In the genomic region with DNA sequence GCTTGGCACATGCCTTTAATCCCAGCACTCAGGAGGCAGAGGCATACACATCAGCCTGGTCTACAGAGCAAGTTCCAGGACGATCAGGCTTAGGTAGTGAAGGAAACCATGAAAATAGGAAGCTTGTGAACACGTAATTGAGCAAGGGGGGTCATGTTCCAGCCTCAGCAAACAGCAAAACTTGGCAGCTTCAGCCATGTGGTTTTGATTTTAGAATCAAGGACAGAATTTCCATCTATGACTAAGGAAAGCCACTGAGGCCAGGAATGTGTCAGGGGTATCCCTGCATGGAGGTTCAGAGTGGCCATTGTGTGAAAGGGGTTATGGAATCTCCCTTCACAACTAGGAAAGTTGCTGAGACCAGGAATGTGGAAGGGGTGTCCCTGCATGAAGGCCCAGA, we compare ENCODE assay signal across 27 mouse cellular contexts. TPM values are rescaled to one million over a fixed set of nuclear protein-coding genes. Genes with fewer than 3 reads are reported as not detected.
DNase-seq lines count a peak whose midpoint lies in the region; ATAC-seq and TF ChIP-seq lines count a peak whose summit lies in the region.
"Had no signal": no experiment of that assay in that cellular context is flagged by ENCODE, and none has a peak within 500 bp of the region (broad histone marks: within the 10 kb centered on the region; RNA-seq: fewer than 3 reads in every experiment).

No protein-coding gene starts in this region.

- H3K4me3 ChIP-seq in hindbrain, postnatal 0 days (ENCODE audit: low read length), result no peak overlapping the region
- H3K4me3 ChIP-seq: embryonic facial prominence, embryonic 12.5 days; embryonic facial prominence, embryonic 15.5 days; heart, adult 2 months; heart, embryonic 10.5 days; hindbrain, embryonic 12.5 days; hindbrain, embryonic 15.5 days had no signal

- peak; percentile 4 to 7 for DNase-seq in adrenal gland, postnatal 36 days
- DNase-seq in adrenal gland, adult 18-20 months (ENCODE audit: low spot score in 2 of 2), result no peak
- DNase-seq in 3134 (ENCODE audit: extremely low read depth, insufficient read length, low spot score) (peak; percentile 11), 416B (ENCODE audit: low read depth) (peak; percentile 29)
- DNase-seq in hindbrain, postnatal 0 days (ENCODE audit: low spot score), result no peak
- DNase-seq in testis, postnatal 14 days (ENCODE audit: low spot score), result no peak
- DNase-seq: adrenal gland, adult 8-10 months; B cell, adult 2 months; cerebellum, adult 11-12 months; cerebellum, adult 8-10 months; cerebellum, postnatal 10 days; cerebellum, postnatal 36 days; embryo, embryonic 11 days; forebrain, postnatal 0 days; gastrocnemius, postnatal 25 days; heart, adult 2 months; kidney, adult 18-20 months; kidney, adult 9 months had no signal

- H3K27me3 ChIP-seq in hindbrain, postnatal 0 days (ENCODE audit: insufficient read depth, low read length), result no peaks in the 10 kb centered on the region
- H3K27me3 ChIP-seq: embryonic facial prominence, embryonic 12.5 days; embryonic facial prominence, embryonic 15.5 days; hindbrain, embryonic 12.5 days had no signal

- no peaks in the 10 kb centered on the region for H3K9me3 ChIP-seq in hindbrain, postnatal 0 days (ENCODE audit: low read length)
- H3K9me3 ChIP-seq: embryonic facial prominence, embryonic 12.5 days; embryonic facial prominence, embryonic 15.5 days; heart, embryonic 10.5 days; hindbrain, embryonic 12.5 days; hindbrain, embryonic 15.5 days had no signal

- H3K4me1 ChIP-seq in hindbrain, postnatal 0 days (ENCODE audit: insufficient read depth, low read length), result no peaks in the 10 kb centered on the region
- H3K4me1 ChIP-seq: embryonic facial prominence, embryonic 12.5 days; embryonic facial prominence, embryonic 15.5 days; heart, embryonic 10.5 days; hindbrain, embryonic 12.5 days; hindbrain, embryonic 15.5 days had no signal

- whole genome bisulfite sequencing in hindbrain, postnatal 0 days, result 77% methylated on average over 2 of the region's 2 CpGs

- H3K9ac ChIP-seq in hindbrain, postnatal 0 days (replicated peaks; ENCODE audit: low read length), result no peak overlapping the region
- H3K9ac ChIP-seq: embryonic facial prominence, embryonic 12.5 days; embryonic facial prominence, embryonic 15.5 days; forebrain, postnatal 0 days; hindbrain, embryonic 12.5 days; hindbrain, embryonic 15.5 days had no signal

- no peak overlapping the region for H3K4me2 ChIP-seq in hindbrain, postnatal 0 days (ENCODE audit: low read depth, low read length)
- H3K4me2 ChIP-seq: embryonic facial prominence, embryonic 12.5 days; embryonic facial prominence, embryonic 15.5 days; hindbrain, embryonic 12.5 days; hindbrain, embryonic 15.5 days had no signal

- no peak for TF ChIP-seq CTCF in hindbrain, postnatal 0 days (IDR thresholded peaks at IDR 0.05; ENCODE audit: low read depth)

- no peak for ATAC-seq in hindbrain, postnatal 0 days
- ATAC-seq: forebrain, embryonic 14.5 days; forebrain, postnatal 0 days; intestine, embryonic 16.5 days had no signal

- H3K27ac ChIP-seq in hindbrain, postnatal 0 days, result no peak overlapping the region
- H3K27ac ChIP-seq: embryonic facial prominence, embryonic 12.5 days; embryonic facial prominence, embryonic 15.5 days; heart, adult 2 months; heart, embryonic 10.5 days; hindbrain, embryonic 12.5 days; hindbrain, embryonic 15.5 days had no signal

- H3K36me3 ChIP-seq in hindbrain, postnatal 0 days (ENCODE audit: insufficient read depth, low read length), result no peaks in the 10 kb centered on the region
- H3K36me3 ChIP-seq: embryonic facial prominence, embryonic 12.5 days; embryonic facial prominence, embryonic 15.5 days; G1E; heart, embryonic 10.5 days; hindbrain, embryonic 12.5 days; hindbrain, embryonic 15.5 days had no signal

RNA-seq across cellular contexts. Expression of a gene that starts 11.9 kb away (rescaled TPM):
- under 1 TPM; 0.17 to 0.56 TPM for total RNA-seq in adrenal gland, postnatal 36 days (2021)
- total RNA-seq in adrenal gland, adult 18-20 months (2021), result under 1 TPM; 0.19 to 0.33 TPM
- total RNA-seq in hindbrain, postnatal 0 days (2014; rRNA removed), result 2.2 and 2.4 TPM in 2 replicates
- 0.33 and 0.57 TPM in 2 replicates for polyA plus RNA-seq in hindbrain, postnatal 0 days (2015; fragmentation: Nextera tagmentation; extraction: Ambion mirVana)
- total RNA-seq: heart, adult 2 months had no signal
- polyA plus RNA-seq: G1E; heart, adult 2 months; heart, embryonic 14.5 days had no signal

RNA-seq across cellular contexts. Expression of a gene that starts 54.7 kb away (rescaled TPM):
- total RNA-seq in adrenal gland, postnatal 36 days (2021), result 100 to 1,000 TPM; 300 to 363 TPM
- 100 to 1,000 TPM; 226 to 399 TPM for total RNA-seq in adrenal gland, adult 18-20 months (2021)
- 230 and 254 TPM in 2 replicates for total RNA-seq in hindbrain, postnatal 0 days (2014; rRNA removed)
- polyA plus RNA-seq in hindbrain, postnatal 0 days (2015; fragmentation: Nextera tagmentation; extraction: Ambion mirVana), result 376 and 384 TPM in 2 replicates

Comparison
In these comparisons a context has a peak if more than half of its experiments do, and no peak if none do; other contexts are left out.
1. DNase-seq: peak in adrenal gland, postnatal 36 days (2 of 2), 3134 (single experiment) and 416B (single experiment); none in adrenal gland, adult 18-20 months (0 of 2), hindbrain, postnatal 0 days (single experiment) and testis, postnatal 14 days (single experiment).